Mouse (Mus musculus): ENCODE results near the gene Fads1. TPM values are rescaled to one million over a fixed set of nuclear protein-coding genes. Genes with fewer than 3 reads are reported as not detected.

The Fads1 gene
- polyA plus RNA-seq, 1 experiment: 62.3 TPM

- Histone ChIP-seq H3K27me3 (ENCODE audit: control insufficient read depth, insufficient read depth, insufficient read length) (no peaks in the 10 kb centered on the region), H3ac (ENCODE audit: control insufficient read depth, insufficient read length, low read depth) (no peak overlapping the region), H3K79me2 (ENCODE audit: control insufficient read depth, insufficient read depth) (peaks cover 4% of the 10 kb centered on the region), H3K79me3 (ENCODE audit: low read depth) (peaks cover 2% of the 10 kb centered on the region), H3K4me3 (ENCODE audit: insufficient read depth, poor library complexity, severe bottlenecking) (no peak overlapping the region), H3K36me3 (ENCODE audit: control insufficient read depth, insufficient read depth) (peaks cover 18% of the 10 kb centered on the region)
- TF ChIP-seq CEBPB (IDR thresholded peaks at IDR 0.05; ENCODE audit: low read depth): no peak
- TF ChIP-seq CTCF (IDR thresholded peaks at IDR 0.05; ENCODE audit: control insufficient read depth, insufficient read depth, insufficient read length): no peak
- TF ChIP-seq FOSL1 (IDR thresholded peaks at IDR 0.05; ENCODE audit: insufficient read depth, low read length, poor library complexity, severe bottlenecking): no peak
- no peak for TF ChIP-seq MYOD1 (IDR thresholded peaks at IDR 0.05; ENCODE audit: control insufficient read depth, insufficient read length, low read depth)
- TF ChIP-seq MYOG (IDR thresholded peaks at IDR 0.05; ENCODE audit: control insufficient read depth, extremely low read depth, insufficient read length): no peak
- TF ChIP-seq USF1 (IDR thresholded peaks at IDR 0.05; ENCODE audit: low read depth): no peak
- TF ChIP-seq MAX (IDR thresholded peaks at IDR 0.05): no peak
These were observed 28.2 kb downstream of the Fads1 start for GRCm38 (mm10) chr19:10210885-10211284.

GRCm38 (mm10) chr19:10213796-10214471 is 31.2 kb downstream of the Fads1 start:
- no peak for TF ChIP-seq MYOG (IDR thresholded peaks at IDR 0.05; ENCODE audit: control insufficient read depth, extremely low read depth, insufficient read length)
- TF ChIP-seq CTCF (IDR thresholded peaks at IDR 0.05; ENCODE audit: control insufficient read depth, insufficient read depth, insufficient read length): no peak
- Histone ChIP-seq H3K4me3 (ENCODE audit: insufficient read depth, poor library complexity, severe bottlenecking) (no peak overlapping the region), H3ac (ENCODE audit: control insufficient read depth, insufficient read length, low read depth) (no peak overlapping the region), H3K79me3 (ENCODE audit: low read depth) (no peaks in the 10 kb centered on the region), H3K36me3 (ENCODE audit: control insufficient read depth, insufficient read depth) (peaks cover 5% of the 10 kb centered on the region), H3K79me2 (ENCODE audit: control insufficient read depth, insufficient read depth) (no peaks in the 10 kb centered on the region), H3K27me3 (ENCODE audit: control insufficient read depth, insufficient read depth, insufficient read length) (peaks cover 14% of the 10 kb centered on the region)

- Histone ChIP-seq H3K4me3 (ENCODE audit: insufficient read depth, poor library complexity, severe bottlenecking) (no peak overlapping the region), H3K27me3 (ENCODE audit: control insufficient read depth, insufficient read depth, insufficient read length) (peaks cover 17% of the 10 kb centered on the region), H3K36me3 (ENCODE audit: control insufficient read depth, insufficient read depth) (no peaks in the 10 kb centered on the region), H3K79me2 (ENCODE audit: control insufficient read depth, insufficient read depth) (no peaks in the 10 kb centered on the region), H3K79me3 (ENCODE audit: low read depth) (no peaks in the 10 kb centered on the region), H3ac (ENCODE audit: control insufficient read depth, insufficient read length, low read depth) (no peak overlapping the region)
- TF ChIP-seq CEBPB (IDR thresholded peaks at IDR 0.05; ENCODE audit: low read depth) (no peak), USF1 (IDR thresholded peaks at IDR 0.05; ENCODE audit: low read depth) (no peak)
These were observed 33.4 kb downstream of the Fads1 start for GRCm38 (mm10) chr19:10216101-10216500.

- H3ac ChIP-seq (ENCODE audit: control insufficient read depth, insufficient read length, low read depth): no peak overlapping the region
- TF ChIP-seq USF1 (IDR thresholded peaks at IDR 0.05; ENCODE audit: low read depth) (no peak), CTCF (IDR thresholded peaks at IDR 0.05; ENCODE audit: control insufficient read depth, insufficient read depth, insufficient read length) (peak; percentile 16)
- H3K79me2 ChIP-seq (ENCODE audit: control insufficient read depth, insufficient read depth): no peaks in the 10 kb centered on the region
- no peak overlapping the region for H3K4me3 ChIP-seq (ENCODE audit: insufficient read depth, poor library complexity, severe bottlenecking)
- no peaks in the 10 kb centered on the region for H3K79me3 ChIP-seq (ENCODE audit: low read depth)
- H3K36me3 ChIP-seq (ENCODE audit: control insufficient read depth, insufficient read depth): no peaks in the 10 kb centered on the region
- H3K27me3 ChIP-seq (ENCODE audit: control insufficient read depth, insufficient read depth, insufficient read length): peaks cover 28% of the 10 kb centered on the region
These were observed 36.4 kb downstream of the Fads1 start for GRCm38 (mm10) chr19:10219108-10219507.

- H3K79me3 ChIP-seq (ENCODE audit: low read depth): no peaks in the 10 kb centered on the region
These were observed 36.9 kb downstream of the Fads1 start for GRCm38 (mm10) chr19:10219593-10219992.

GRCm38 (mm10) chr19:10221585-10221984 is 38.9 kb downstream of the Fads1 start:
- H3K79me3 ChIP-seq (ENCODE audit: low read depth): no peaks in the 10 kb centered on the region
- no peaks in the 10 kb centered on the region for H3K36me3 ChIP-seq (ENCODE audit: control insufficient read depth, insufficient read depth)
- no peak overlapping the region for H3ac ChIP-seq (ENCODE audit: control insufficient read depth, insufficient read length, low read depth)
- TF ChIP-seq CEBPB (IDR thresholded peaks at IDR 0.05; ENCODE audit: low read depth) (no peak), FOSL1 (IDR thresholded peaks at IDR 0.05; ENCODE audit: insufficient read depth, low read length, poor library complexity, severe bottlenecking) (no peak), MYOD1 (IDR thresholded peaks at IDR 0.05; ENCODE audit: control insufficient read depth, insufficient read length, low read depth) (no peak), MAX (IDR thresholded peaks at IDR 0.05) (no peak), USF1 (IDR thresholded peaks at IDR 0.05; ENCODE audit: low read depth) (no peak), CTCF (IDR thresholded peaks at IDR 0.05; ENCODE audit: control insufficient read depth, insufficient read depth, insufficient read length) (no peak), MYOG (IDR thresholded peaks at IDR 0.05; ENCODE audit: control insufficient read depth, extremely low read depth, insufficient read length) (no peak)
- peaks cover 41% of the 10 kb centered on the region for H3K27me3 ChIP-seq (ENCODE audit: control insufficient read depth, insufficient read depth, insufficient read length)
- H3K79me2 ChIP-seq (ENCODE audit: control insufficient read depth, insufficient read depth): no peaks in the 10 kb centered on the region
- no peak overlapping the region for H3K4me3 ChIP-seq (ENCODE audit: insufficient read depth, poor library complexity, severe bottlenecking)

More at GRCm38 (mm10) chr19:10219593-10219992, 36.9 kb downstream of the Fads1 start:
- H3K27me3 ChIP-seq (ENCODE audit: control insufficient read depth, insufficient read depth, insufficient read length): peaks cover 32% of the 10 kb centered on the region
- no peak overlapping the region for H3ac ChIP-seq (ENCODE audit: control insufficient read depth, insufficient read length, low read depth)
- no peaks in the 10 kb centered on the region for H3K79me2 ChIP-seq (ENCODE audit: control insufficient read depth, insufficient read depth)
- no peaks in the 10 kb centered on the region for H3K36me3 ChIP-seq (ENCODE audit: control insufficient read depth, insufficient read depth)
- no peak for TF ChIP-seq CTCF (IDR thresholded peaks at IDR 0.05; ENCODE audit: control insufficient read depth, insufficient read depth, insufficient read length)
- TF ChIP-seq MAX (IDR thresholded peaks at IDR 0.05): no peak
- no peak for TF ChIP-seq MYOD1 (IDR thresholded peaks at IDR 0.05; ENCODE audit: control insufficient read depth, insufficient read length, low read depth)
- TF ChIP-seq USF1 (IDR thresholded peaks at IDR 0.05; ENCODE audit: low read depth): no peak
- no peak for TF ChIP-seq FOSL1 (IDR thresholded peaks at IDR 0.05; ENCODE audit: insufficient read depth, low read length, poor library complexity, severe bottlenecking)
- no peak for TF ChIP-seq CEBPB (IDR thresholded peaks at IDR 0.05; ENCODE audit: low read depth)
- TF ChIP-seq MYOG (IDR thresholded peaks at IDR 0.05; ENCODE audit: control insufficient read depth, extremely low read depth, insufficient read length): no peak
- H3K4me3 ChIP-seq (ENCODE audit: insufficient read depth, poor library complexity, severe bottlenecking): no peak overlapping the region
